Mouse (Mus musculus): ENCODE data around the gene Ccdc88b. TPM values are rescaled to one million over a fixed set of nuclear protein-coding genes. Genes with fewer than 3 reads are reported as not detected.

Ccdc88b gene
- 10 to 100 TPM; 30.5 to 40.5 TPM for polyA plus RNA-seq (2017; shearing (Covaris generic))

GRCm38 (mm10) chr19:6858031-6858430 is at the start of gene Ccdc88b:
TSS of gene Ccdc88b (minus strand) at chr19:6858211.

GRCm38 (mm10) chr19:6840475-6841291 is 17.3 kb downstream of the Ccdc88b start, which contains the start of gene Rps6ka4:
TSS of gene Rps6ka4 (minus strand) at chr19:6840636.

Other genes with a start within 250 kb of the Ccdc88b start
- 10 to 100 TPM; 32.1 to 47.3 TPM for gene Rps6ka4, start 17.6 kb downstream of the Ccdc88b start, polyA plus RNA-seq (2017; shearing (Covaris generic))
- 100 to 1,000 TPM; 129 to 191 TPM for gene Trmt112, start 51.5 kb upstream of the Ccdc88b start, polyA plus RNA-seq (2017; shearing (Covaris generic))
- 100 to 1,000 TPM; 217 to 252 TPM for gene Prdx5, start 51.9 kb upstream of the Ccdc88b start, polyA plus RNA-seq (2017; shearing (Covaris generic))
- 10 to 100 TPM; 23.4 to 32.9 TPM for gene Esrra, start 63.6 kb upstream of the Ccdc88b start, polyA plus RNA-seq (2017; shearing (Covaris generic))
- gene Catsperz, start 67.2 kb upstream of the Ccdc88b start, polyA plus RNA-seq (2017; shearing (Covaris generic)) = under 1 TPM in 1 of 2 experiments, not detected in 1; 0.33 TPM
- gene Kcnk4, start 76.3 kb upstream of the Ccdc88b start, polyA plus RNA-seq (2017; shearing (Covaris generic)) = under 1 TPM in 1 of 2 experiments, not detected in 1; 0.69 TPM
- 10 to 100 TPM; 42.6 to 47.0 TPM for gene Bad, start 83.7 kb upstream of the Ccdc88b start, polyA plus RNA-seq (2017; shearing (Covaris generic))
- 10 to 100 TPM in 1 of 2 experiments, 1 to 10 TPM in 1; 9.9 to 16.8 TPM for gene Gpr137, start 84.3 kb upstream of the Ccdc88b start, polyA plus RNA-seq (2017; shearing (Covaris generic))
- 100 to 1,000 TPM; 131 to 187 TPM for gene Ppp1r14b, start 116.8 kb upstream of the Ccdc88b start, polyA plus RNA-seq (2017; shearing (Covaris generic))
- 10 to 100 TPM; 13.2 to 40.9 TPM for gene Plcb3, start 118.3 kb upstream of the Ccdc88b start, polyA plus RNA-seq (2017; shearing (Covaris generic))
- gene Fkbp2, start 122.3 kb upstream of the Ccdc88b start, polyA plus RNA-seq (2017; shearing (Covaris generic)) = 10 to 100 TPM; 38.9 to 52.9 TPM
- gene Vegfb, start 129.4 kb upstream of the Ccdc88b start, polyA plus RNA-seq (2017; shearing (Covaris generic)) = 1 to 10 TPM; 6.6 to 6.7 TPM
- 10 to 100 TPM; 39.0 to 42.5 TPM for gene Dnajc4, start 134.4 kb upstream of the Ccdc88b start, polyA plus RNA-seq (2017; shearing (Covaris generic))
- 10 to 100 TPM; 22.2 to 30.1 TPM for gene Nudt22, start 137.9 kb upstream of the Ccdc88b start, polyA plus RNA-seq (2017; shearing (Covaris generic))
- gene Trpt1, start 137.9 kb upstream of the Ccdc88b start, polyA plus RNA-seq (2017; shearing (Covaris generic)) = 1 to 10 TPM; 5.4 to 5.7 TPM
- 100 to 1,000 TPM; 317 to 350 TPM for gene Fermt3, start 161.3 kb upstream of the Ccdc88b start, polyA plus RNA-seq (2017; shearing (Covaris generic))
- 100 to 1,000 TPM; 136 to 151 TPM for gene Stip1, start 181.8 kb upstream of the Ccdc88b start, polyA plus RNA-seq (2017; shearing (Covaris generic))
- gene Macrod1, start 198.6 kb upstream of the Ccdc88b start, polyA plus RNA-seq (2017; shearing (Covaris generic)) = 10 to 100 TPM in 1 of 2 experiments, 1 to 10 TPM in 1; 9.7 to 21.0 TPM
- not detected for gene Flrt1, start 247.5 kb upstream of the Ccdc88b start, polyA plus RNA-seq (2017; shearing (Covaris generic))